Mouse (Mus musculus) neural tube, embryonic 14.5 days (tissue): ENCODE measurements around the gene Dnmt3a. TPM values are rescaled to one million over a fixed set of nuclear protein-coding genes. Genes with fewer than 3 reads are reported as not detected.
A peak's percentile ranks its signal among the peaks of the same experiment; 100 is the strongest.

Experiments
- ATAC-seq: fragments of 200-750 bp; cut with Nextera tagmentation; 2 replicates; pipeline ENCODE4 v1.8.0; 2017; ENCODE audit warnings: low read depth, mild to moderate bottlenecking, moderate TSS enrichment, moderate library complexity
- H3K27ac ChIP-seq: fragments of 300-500 bp; sonication (generic); 2 replicates; pipeline ENCODE4 v1.5.1; 2014; ENCODE audit warnings: low read depth, mild to moderate bottlenecking, control low read depth, low read length, moderate library complexity, mixed read lengths
- H3K27me3 ChIP-seq: fragments of 300-500 bp; sonication (generic); 2 replicates; pipeline ENCODE4 v1.6.1; 2014; ENCODE audit warnings: low read length; ENCODE audit not compliant: control insufficient read depth, insufficient read depth
- H3K36me3 ChIP-seq: fragments of 300-500 bp; sonication (generic); 2 replicates; pipeline ENCODE4 v1.6.1; 2014; ENCODE audit warnings: low read length, mixed read lengths; ENCODE audit not compliant: control insufficient read depth, insufficient read depth
- H3K4me1 ChIP-seq: fragments of 300-500 bp; sonication (generic); 2 replicates; pipeline ENCODE4 v1.6.1; 2014; ENCODE audit warnings: low read length; ENCODE audit not compliant: control insufficient read depth, insufficient read depth
- H3K4me2 ChIP-seq: fragments of 300-500 bp; sonication (generic); 2 replicates; pipeline ENCODE4 v1.6.1; 2014; ENCODE audit warnings: mild to moderate bottlenecking, low read depth, low read length, control low read depth
- H3K4me3 ChIP-seq: fragments of 300-500 bp; sonication (generic); 2 replicates; pipeline ENCODE4 v1.5.1; 2014; ENCODE audit warnings: low read depth, low read length, control low read depth, mixed read lengths
- H3K9ac ChIP-seq: fragments of 300-500 bp; sonication (generic); replicated peaks from 2 replicates; pipeline ENCODE4 v1.6.1; 2014; ENCODE audit warnings: low read depth, mild to moderate bottlenecking, control low read depth, low read length, mixed read lengths
- H3K9me3 ChIP-seq: fragments of 300-500 bp; sonication (generic); 2 replicates; pipeline ENCODE4 v1.6.1; 2016; ENCODE audit warnings: low read length; ENCODE audit not compliant: control insufficient read depth
- WGBS: fragments of 180-500 bp; shearing (Covaris S2); extraction: QIAGEN DNeasy Blood & Tissue Kit; methylation state at CpG from one replicate; pipeline ENCODE4 v1.1.7; 2014; 5-methylcytosine and 5-hydroxymethylcytosine counted together
- polyA plus RNA-seq: library from polyadenylated mRNA; unstranded; fragments of >200 nt; fragmentation: Nextera tagmentation; extraction: Ambion mirVana; gene quantifications from 2 replicates; pipeline ENCODE4 v1.2.1, GENCODE M21; 2014

The Dnmt3a gene
- polyA plus RNA-seq, 1 experiment from 2014 or later, result 53.4 TPM

- no peaks in the 10 kb centered on the region for H3K27me3 ChIP-seq
- H3K4me2 ChIP-seq, result no peak overlapping the region
- no peaks in the 10 kb centered on the region for H3K9me3 ChIP-seq
- peaks cover 18% of the 10 kb centered on the region for H3K4me1 ChIP-seq
- peak overlapping the region; percentile 24 for H3K27ac ChIP-seq
- 12% methylated on average over 8 of the region's 8 CpGs for WGBS
- H3K9ac ChIP-seq, result no peak overlapping the region
- ATAC-seq, result peak; percentile 64
- H3K4me3 ChIP-seq, result no peak overlapping the region
- no peaks in the 10 kb centered on the region for H3K36me3 ChIP-seq
Observed at GRCm38 (mm10) chr12:3781482-3781881, 24.3 kb upstream of the Dnmt3a start.

- H3K27ac ChIP-seq, result peak overlapping the region; percentile 18; the same call in 1 of the 2 replicates
- H3K9ac ChIP-seq, result no peak overlapping the region
- peaks cover 18% of the 10 kb centered on the region for H3K4me1 ChIP-seq
- H3K4me3 ChIP-seq, result no peak overlapping the region
- no peak overlapping the region for H3K4me2 ChIP-seq
- H3K9me3 ChIP-seq, result no peaks in the 10 kb centered on the region
- no peaks in the 10 kb centered on the region for H3K36me3 ChIP-seq
- WGBS, result 49% methylated on average over 3 of the region's 3 CpGs
- peak; percentile 44; the same call in 1 of the 2 replicates for ATAC-seq
- no peaks in the 10 kb centered on the region for H3K27me3 ChIP-seq
Observed at GRCm38 (mm10) chr12:3783196-3783825, 22.5 kb upstream of the Dnmt3a start.

GRCm38 (mm10) chr12:3784258-3784657, 21.5 kb upstream of the Dnmt3a start:
- H3K4me2 ChIP-seq, result no peak overlapping the region
- WGBS, result 67% methylated on average over 2 of the region's 2 CpGs
- peaks cover 18% of the 10 kb centered on the region for H3K4me1 ChIP-seq
- H3K36me3 ChIP-seq, result no peaks in the 10 kb centered on the region
- no peak for ATAC-seq
- H3K27ac ChIP-seq, result no peak overlapping the region
- no peak overlapping the region for H3K9ac ChIP-seq
- no peaks in the 10 kb centered on the region for H3K9me3 ChIP-seq
- no peak overlapping the region for H3K4me3 ChIP-seq
- no peaks in the 10 kb centered on the region for H3K27me3 ChIP-seq

- Histone ChIP-seq H3K9ac (no peak overlapping the region), H3K27ac (no peak overlapping the region), H3K4me2 (no peak overlapping the region), H3K4me3 (no peak overlapping the region), H3K9me3 (no peaks in the 10 kb centered on the region), H3K36me3 (no peaks in the 10 kb centered on the region), H3K4me1 (peaks cover 18% of the 10 kb centered on the region), H3K27me3 (no peaks in the 10 kb centered on the region)
- ATAC-seq, result no peak
- WGBS, result 84% methylated on average over 4 of the region's 4 CpGs
Observed at GRCm38 (mm10) chr12:3784729-3785128, 21.1 kb upstream of the Dnmt3a start.

GRCm38 (mm10) chr12:3787041-3787440, 18.8 kb upstream of the Dnmt3a start:
- Histone ChIP-seq H3K9me3 (no peaks in the 10 kb centered on the region), H3K4me3 (no peak overlapping the region), H3K4me1 (peaks cover 8% of the 10 kb centered on the region), H3K27ac (no peak overlapping the region), H3K4me2 (no peak overlapping the region), H3K36me3 (no peaks in the 10 kb centered on the region), H3K9ac (no peak overlapping the region), H3K27me3 (no peaks in the 10 kb centered on the region)
- 55% methylated on average over 3 of the region's 3 CpGs for WGBS
- no peak for ATAC-seq

GRCm38 (mm10) chr12:3787541-3787940, 18.3 kb upstream of the Dnmt3a start:
- Histone ChIP-seq H3K4me2 (no peak overlapping the region), H3K27ac (no peak overlapping the region), H3K36me3 (no peaks in the 10 kb centered on the region), H3K27me3 (no peaks in the 10 kb centered on the region), H3K4me3 (no peak overlapping the region), H3K9me3 (no peaks in the 10 kb centered on the region), H3K9ac (no peak overlapping the region), H3K4me1 (peaks cover 8% of the 10 kb centered on the region)
- WGBS, result 86% methylated on average over 1 of the region's 1 CpGs
- ATAC-seq, result no peak

GRCm38 (mm10) chr12:3788421-3789051, 17.3 kb upstream of the Dnmt3a start:
- no peak overlapping the region for H3K27ac ChIP-seq
- no peaks in the 10 kb centered on the region; the same call in 1 of the 2 replicates for H3K4me1 ChIP-seq
- WGBS, result 70% methylated on average over 5 of the region's 5 CpGs
- no peaks in the 10 kb centered on the region for H3K27me3 ChIP-seq
- H3K9ac ChIP-seq, result no peak overlapping the region
- ATAC-seq, result no peak
- H3K36me3 ChIP-seq, result no peaks in the 10 kb centered on the region
- H3K9me3 ChIP-seq, result no peaks in the 10 kb centered on the region
- H3K4me3 ChIP-seq, result no peak overlapping the region
- H3K4me2 ChIP-seq, result no peak overlapping the region

- WGBS, result 70% methylated on average over 5 of the region's 5 CpGs
- Histone ChIP-seq H3K27me3 (no peaks in the 10 kb centered on the region), H3K4me1 (no peaks in the 10 kb centered on the region; the same call in 1 of the 2 replicates)
Observed at GRCm38 (mm10) chr12:3789626-3790185, 16.1 kb upstream of the Dnmt3a start.

GRCm38 (mm10) chr12:3791257-3791656, 14.6 kb upstream of the Dnmt3a start:
- Histone ChIP-seq H3K4me2 (peak overlapping the region; percentile 49), H3K4me3 (no peak overlapping the region; the same call in 1 of the 2 replicates), H3K36me3 (no peaks in the 10 kb centered on the region), H3K27ac (no peak overlapping the region), H3K9ac (no peak overlapping the region), H3K27me3 (no peaks in the 10 kb centered on the region), H3K4me1 (no peaks in the 10 kb centered on the region; the same call in 1 of the 2 replicates), H3K9me3 (no peaks in the 10 kb centered on the region)
- ATAC-seq, result peak; percentile 18; the same call in 1 of the 2 replicates
- WGBS, result 57% methylated on average over 7 of the region's 7 CpGs

More at GRCm38 (mm10) chr12:3789626-3790185, 16.1 kb upstream of the Dnmt3a start:
- Histone ChIP-seq H3K4me3 (no peak overlapping the region), H3K36me3 (no peaks in the 10 kb centered on the region), H3K27ac (no peak overlapping the region), H3K9ac (no peak overlapping the region), H3K9me3 (no peaks in the 10 kb centered on the region), H3K4me2 (no peak overlapping the region)
- no peak for ATAC-seq
